34 mouse cellular contexts compared by ENCODE assay signal in the genomic region with DNA sequence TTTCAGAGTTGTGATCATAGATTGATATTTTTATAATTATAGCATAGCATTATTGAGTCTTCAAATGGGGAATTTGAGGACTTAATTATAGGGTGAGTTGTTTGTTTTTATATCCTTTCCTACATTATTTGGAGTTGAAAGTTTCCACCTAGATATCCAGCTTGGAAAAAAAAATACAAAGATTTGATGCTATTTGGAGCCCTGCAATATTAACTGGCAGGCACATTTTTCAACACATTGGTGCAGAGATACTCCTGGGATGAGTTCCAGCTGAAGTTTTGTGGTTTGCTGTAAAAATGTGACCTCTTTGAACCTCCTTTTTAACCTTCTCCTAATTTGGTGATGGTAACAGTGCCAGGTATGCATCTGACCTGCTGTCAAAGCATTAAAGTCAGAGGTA.
"Had no signal": no experiment of that assay in that cellular context is flagged by ENCODE, and none has a peak within 500 bp of the region (broad histone marks: within the 10 kb centered on the region; RNA-seq: fewer than 3 reads in every experiment).

No protein-coding gene starts in this region.

- H3K9ac ChIP-seq: heart, embryonic 12.5 days; heart, embryonic 13.5 days; heart, embryonic 15.5 days; hindbrain, embryonic 12.5 days; hindbrain, embryonic 13.5 days; hindbrain, embryonic 14.5 days; hindbrain, embryonic 15.5 days; intestine, embryonic 15.5 days; kidney, embryonic 15.5 days had no signal

- H3K4me1 ChIP-seq: heart, embryonic 12.5 days; heart, embryonic 15.5 days; intestine, embryonic 15.5 days had no signal

- H3K9me3 ChIP-seq: heart, embryonic 12.5 days; heart, embryonic 13.5 days; heart, embryonic 15.5 days; hindbrain, embryonic 10.5 days; hindbrain, embryonic 12.5 days; hindbrain, embryonic 13.5 days; hindbrain, embryonic 15.5 days; intestine, embryonic 15.5 days; kidney, embryonic 15.5 days had no signal

- ATAC-seq: hindbrain, embryonic 16.5 days; hindbrain, postnatal 0 days; inflammation-experienced regulatory T-cells, adult 6 months; intestine, embryonic 15.5 days; intestine, embryonic 16.5 days; intestine, postnatal 0 days had no signal

- H3K4me2 ChIP-seq: heart, embryonic 12.5 days; heart, embryonic 13.5 days; heart, embryonic 15.5 days; hindbrain, embryonic 12.5 days; hindbrain, embryonic 13.5 days; hindbrain, embryonic 14.5 days; hindbrain, embryonic 15.5 days; intestine, embryonic 15.5 days; kidney, embryonic 15.5 days had no signal

- H3K27me3 ChIP-seq: heart, embryonic 12.5 days; heart, embryonic 13.5 days; heart, embryonic 15.5 days; hindbrain, embryonic 12.5 days; hindbrain, embryonic 13.5 days; hindbrain, embryonic 15.5 days; intestine, embryonic 15.5 days; kidney, embryonic 15.5 days had no signal

- H3K27ac ChIP-seq: heart, embryonic 13.5 days; heart, embryonic 15.5 days; hindbrain, embryonic 10.5 days; hindbrain, embryonic 12.5 days; hindbrain, embryonic 13.5 days; hindbrain, embryonic 14.5 days; hindbrain, embryonic 15.5 days; hindbrain, postnatal 0 days; intestine, embryonic 15.5 days; kidney, embryonic 15.5 days; kidney, postnatal 0 days; layer of hippocampus, adult 2 months; left cerebral cortex, adult 2 months had no signal

- DNase-seq: heart, postnatal 10 days; heart, postnatal 14 days; heart, postnatal 36 days; heart, postnatal 4 days; kidney, adult 11 months; kidney, adult 18-20 months; kidney, adult 2 months; kidney, adult 8-10 months; kidney, adult 9 months; kidney, postnatal 10 days; kidney, postnatal 14 days; kidney, postnatal 25 days; kidney, postnatal 36 days; kidney, postnatal 4 days; layer of hippocampus, adult 9-11 months; layer of hippocampus, postnatal 36 days had no signal

- H3K36me3 ChIP-seq: heart, embryonic 12.5 days; heart, embryonic 13.5 days; heart, embryonic 15.5 days; hindbrain, embryonic 10.5 days; hindbrain, embryonic 12.5 days; hindbrain, embryonic 13.5 days; hindbrain, embryonic 15.5 days; intestine, embryonic 15.5 days; kidney, embryonic 15.5 days had no signal

- H3K4me3 ChIP-seq: heart, embryonic 12.5 days; heart, embryonic 13.5 days; heart, embryonic 15.5 days; hindbrain, embryonic 10.5 days; hindbrain, embryonic 12.5 days; hindbrain, embryonic 13.5 days; hindbrain, embryonic 15.5 days; intestine, embryonic 15.5 days; kidney, embryonic 15.5 days; layer of hippocampus, adult 2 months; left cerebral cortex, adult 2 months had no signal
